Mouse (Mus musculus) olfactory bulb, adult 2 months (tissue): ENCODE measurements at regions not wholly inside any gene's neighbourhood (a gene's known extent, or its start where the extent isn't known, plus 50 kb on each side); places are given as distances from the start of the nearest gene placed in this dataset.

ENCODE experiments used
- CTCF ChIP-seq: fragments of 200-500 bp; IDR thresholded peaks from 2 replicates; pipeline ENCODE4 v1.5.1; 2012; ENCODE audit warnings: low read depth, mild to moderate bottlenecking, low read length, moderate library complexity; ENCODE audit not compliant: insufficient read depth
- POLR2A ChIP-seq: fragments of 200-500 bp; IDR thresholded peaks from 2 replicates; pipeline ENCODE4 v1.6.1; 2012; ENCODE audit warnings: mild to moderate bottlenecking, low read depth, low read length, moderate library complexity; ENCODE audit not compliant: insufficient read depth

DNA sequence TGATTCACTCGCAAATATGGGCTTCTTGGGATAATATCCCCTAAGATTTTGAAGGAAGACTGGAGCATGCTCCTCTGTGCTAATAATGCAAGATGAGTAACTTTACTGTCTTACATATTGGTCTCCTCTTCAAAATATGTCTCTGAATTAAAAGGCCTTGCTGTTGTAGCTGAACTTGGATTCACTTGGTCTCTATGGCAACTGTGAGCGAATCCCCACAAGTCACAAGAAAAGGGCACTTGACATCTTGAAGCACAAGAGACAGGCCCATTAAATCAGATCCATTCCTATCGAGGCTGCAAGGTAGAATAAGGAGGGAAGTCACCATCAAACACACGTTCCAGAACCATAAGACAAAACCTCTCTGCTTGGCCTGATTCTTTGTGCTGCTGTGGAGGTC is 121.6 kb upstream of the Mylip start:
- no peak for TF ChIP-seq POLR2A
- TF ChIP-seq CTCF = no peak
